Mouse (Mus musculus) bone marrow macrophage, adult 2 months (primary cell): ENCODE measurements around the gene Utp20. TPM values are rescaled to one million over a fixed set of nuclear protein-coding genes. Genes with fewer than 3 reads are reported as not detected.
A peak's percentile ranks its signal among the peaks of the same experiment; 100 is the strongest.
"Not testable (repeated sequence)": the region's sequence is repeated elsewhere in the genome, so short reads cannot be mapped to it uniquely, and the experiment has no call there.

Experiments
- H3K27ac ChIP-seq: 2 replicates; pipeline ENCODE4 v1.5.1; 2012; ENCODE audit warnings: low read depth, low read length; ENCODE audit not compliant: insufficient read depth
- H3K4me1 ChIP-seq: 2 replicates; pipeline ENCODE4 v1.6.1; 2012; ENCODE audit warnings: low read length; ENCODE audit not compliant: control insufficient read depth, insufficient read depth
- H3K4me3 ChIP-seq: 2 replicates; pipeline ENCODE4 v1.5.1; 2012; ENCODE audit warnings: mild to moderate bottlenecking, low read length, moderate library complexity; ENCODE audit not compliant: insufficient read depth
- CTCF ChIP-seq: IDR thresholded peaks from 2 replicates; pipeline ENCODE4 v1.5.1; 2012; ENCODE audit warnings: low read depth, mild to moderate bottlenecking, low read length, moderate library complexity
- POLR2A ChIP-seq: IDR thresholded peaks from 2 replicates; pipeline ENCODE4 v1.6.1; 2012; ENCODE audit warnings: mild to moderate bottlenecking, low read depth, low read length, borderline replicate concordance
- polyA plus RNA-seq: library from polyadenylated mRNA; stranded (reverse); fragments of >200 nt; gene quantifications from 2 replicates; pipeline ENCODE4 v1.2.4, GENCODE M21; 2012; ENCODE audit not compliant: missing spikeins, insufficient read depth, insufficient read length

Utp20 gene
- polyA plus RNA-seq, 1 experiment = 6.3 TPM

- Histone ChIP-seq H3K4me3 (no peak overlapping the region), H3K4me1 (no peaks in the 10 kb centered on the region), H3K27ac (no peak overlapping the region)
- TF ChIP-seq CTCF (no peak), POLR2A (no peak)
Observed at GRCm38 (mm10) chr10:88784513-88784931, 42.1 kb downstream of the Utp20 start.

DNA sequence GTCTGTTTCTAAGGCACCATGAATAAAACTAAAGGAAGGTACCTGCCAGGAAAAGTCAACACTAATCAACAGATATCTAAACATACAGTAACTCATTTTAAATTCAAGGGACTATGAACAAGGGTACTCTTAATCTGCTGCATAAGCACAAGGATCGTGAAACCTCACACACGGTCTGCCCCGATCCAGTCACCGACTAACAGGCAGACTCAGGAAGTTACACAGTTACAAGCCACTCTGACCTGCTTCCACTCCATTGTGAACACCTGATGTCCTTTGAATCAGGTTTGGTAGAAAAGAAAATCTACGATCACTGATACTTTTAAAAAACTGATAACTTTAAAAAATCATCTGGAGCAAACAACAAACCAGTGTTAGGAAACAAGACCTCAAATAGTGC lies 42.7 kb downstream of the Utp20 start:
- Histone ChIP-seq H3K4me3 (no peak overlapping the region), H3K27ac (no peak overlapping the region)
- TF ChIP-seq POLR2A (no peak), CTCF (no peak)

DNA sequence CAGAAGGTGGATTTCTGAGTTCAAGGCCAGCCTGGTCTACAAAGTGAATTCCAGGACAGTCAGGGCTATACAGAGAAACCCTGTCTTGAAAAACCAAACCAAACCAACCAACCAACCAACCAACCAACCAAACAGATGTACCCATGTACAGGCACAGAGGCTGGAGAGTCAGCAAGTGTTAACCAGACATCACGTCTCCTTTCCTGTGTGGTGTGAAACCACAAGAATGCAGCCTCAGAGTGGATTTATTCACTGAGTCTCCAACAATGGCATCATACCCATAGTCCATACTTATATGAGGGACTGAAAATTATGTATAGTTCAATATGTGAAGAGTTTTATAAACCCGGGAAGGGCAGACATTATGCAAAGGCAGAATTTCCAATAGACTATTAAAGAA lies 43.5 kb downstream of the Utp20 start:
- H3K27ac ChIP-seq, H3K4me1 ChIP-seq, H3K4me3 ChIP-seq: not testable (repeated sequence)

More for the DNA sequence above, 42.7 kb downstream of the Utp20 start:
- no peaks in the 10 kb centered on the region for H3K4me1 ChIP-seq

- no peak overlapping the region for H3K27ac ChIP-seq
- no peaks in the 10 kb centered on the region for H3K4me1 ChIP-seq
- no peak overlapping the region for H3K4me3 ChIP-seq
- TF ChIP-seq CTCF (no peak), POLR2A (no peak)
Observed at GRCm38 (mm10) chr10:88780716-88781115, 45.9 kb downstream of the Utp20 start.

DNA sequence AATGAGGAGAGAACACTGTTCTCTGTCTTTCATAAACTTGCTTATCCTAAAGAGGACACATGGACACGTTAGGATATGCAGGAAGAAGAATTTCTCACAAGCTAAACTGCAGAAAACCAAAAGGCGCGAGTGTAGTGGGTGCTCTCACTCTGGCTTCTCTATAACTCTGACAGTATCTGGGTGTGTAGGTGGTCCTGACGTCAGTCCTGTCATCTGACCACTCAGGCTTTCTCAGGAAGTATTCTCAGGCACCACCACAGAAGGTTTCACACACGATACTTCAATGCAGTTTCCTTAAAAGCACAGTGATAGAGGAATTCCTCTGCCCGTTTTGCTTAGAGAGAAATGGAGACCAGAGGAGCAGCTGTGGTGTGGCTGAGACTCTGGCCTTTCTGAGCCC lies 50.4 kb downstream of the Utp20 start:
- Histone ChIP-seq H3K4me1 (no peaks in the 10 kb centered on the region), H3K27ac (no peak overlapping the region)
- TF ChIP-seq CTCF (no peak), POLR2A (no peak)

GRCm38 (mm10) chr10:88772965-88773364 lies 53.6 kb downstream of the Utp20 start:
- H3K4me3 ChIP-seq, H3K4me1 ChIP-seq, H3K27ac ChIP-seq: not testable (repeated sequence)

More for the DNA sequence above, 50.4 kb downstream of the Utp20 start:
- no peak overlapping the region for H3K4me3 ChIP-seq

DNA sequence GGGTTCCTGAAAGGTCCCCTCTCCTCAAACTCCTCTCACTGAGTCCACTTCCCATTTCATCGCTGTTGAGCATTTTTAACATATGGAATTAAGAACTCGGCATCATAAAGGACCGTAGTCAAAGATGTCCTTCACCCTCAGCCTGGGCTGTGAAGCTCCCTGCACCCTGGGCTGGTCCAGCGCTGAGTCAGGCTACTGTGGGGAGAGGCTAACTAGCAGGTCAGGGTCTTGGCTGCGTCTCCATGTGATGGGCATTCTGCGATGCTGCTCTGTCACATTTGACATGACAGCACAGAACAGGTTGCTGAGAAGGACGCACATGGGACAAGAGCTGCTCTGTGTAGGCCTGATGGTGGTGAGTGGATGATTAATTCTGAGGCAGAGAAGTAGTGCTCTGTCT lies 56.9 kb downstream of the Utp20 start:
- H3K4me3 ChIP-seq = no peak overlapping the region
- H3K27ac ChIP-seq = no peak overlapping the region
- TF ChIP-seq CTCF (no peak), POLR2A (no peak)
- no peaks in the 10 kb centered on the region for H3K4me1 ChIP-seq

GRCm38 (mm10) chr10:88768961-88769360 lies 57.6 kb downstream of the Utp20 start:
- no peaks in the 10 kb centered on the region for H3K4me1 ChIP-seq
- TF ChIP-seq CTCF (no peak), POLR2A (no peak)
- H3K4me3 ChIP-seq = no peak overlapping the region

GRCm38 (mm10) chr10:88765431-88766142 lies 61.0 kb downstream of the Utp20 start:
- Histone ChIP-seq H3K4me1 (no peaks in the 10 kb centered on the region), H3K4me3 (no peak overlapping the region), H3K27ac (no peak overlapping the region)
- TF ChIP-seq POLR2A (no peak), CTCF (no peak)

More at GRCm38 (mm10) chr10:88768961-88769360, 57.6 kb downstream of the Utp20 start:
- no peak overlapping the region for H3K27ac ChIP-seq

- no peak for TF ChIP-seq CTCF
- TF ChIP-seq POLR2A = no peak
- Histone ChIP-seq H3K4me3 (no peak overlapping the region), H3K4me1 (no peaks in the 10 kb centered on the region), H3K27ac (no peak overlapping the region)
Observed at GRCm38 (mm10) chr10:88761524-88762212, 64.9 kb downstream of the Utp20 start.

GRCm38 (mm10) chr10:88741426-88741825 lies 85.2 kb downstream of the Utp20 start:
- TF ChIP-seq CTCF = no peak
- no peak for TF ChIP-seq POLR2A
- Histone ChIP-seq H3K4me3 (no peak overlapping the region), H3K27ac (peak overlapping the region; percentile 68), H3K4me1 (peaks cover 7% of the 10 kb centered on the region)
